Comparison of ENCODE assay signal across 8 mouse cellular contexts in the genomic region with DNA sequence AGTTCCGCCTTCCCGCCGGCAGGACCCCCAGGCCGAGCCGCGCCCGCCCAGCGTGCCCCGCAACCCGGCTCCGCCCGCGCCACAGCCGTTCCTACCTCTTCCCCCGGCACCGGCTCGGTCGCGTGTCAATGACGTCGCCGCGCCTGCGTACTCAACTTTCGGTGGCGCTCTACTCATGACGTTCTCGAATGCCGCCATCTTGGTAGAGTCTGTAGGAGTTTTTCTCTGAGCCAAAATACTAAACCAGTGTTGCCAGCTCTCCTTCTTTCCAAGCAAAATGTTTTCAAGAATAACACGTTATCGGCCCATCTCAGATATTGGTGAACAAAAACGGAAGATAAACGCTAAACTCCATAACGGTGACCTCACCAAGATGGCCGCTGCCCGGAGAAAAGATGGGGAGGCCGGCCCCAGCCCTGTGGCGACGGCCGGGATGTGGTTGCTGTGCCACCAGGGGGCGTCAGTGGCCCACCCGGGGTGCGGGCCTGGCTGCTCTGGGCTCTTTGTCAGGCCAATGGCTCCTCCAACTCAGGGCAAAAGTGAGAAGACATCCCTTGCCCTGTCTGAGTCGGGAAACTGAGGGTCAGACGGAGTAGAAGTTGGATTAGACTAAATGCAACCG. TPM values are rescaled to one million over a fixed set of nuclear protein-coding genes. Genes with fewer than 3 reads are reported as not detected.
A peak's percentile ranks its signal among the peaks of the same experiment; 100 is the strongest.
DNase-seq lines count a peak whose midpoint lies in the region; ATAC-seq and TF ChIP-seq lines count a peak whose summit lies in the region.

A gene (minus strand): TSS at position 572 of the 622 bp plus-strand sequence.

- peak within 1 kb of the TSS; percentile 94 for H3K4me2 ChIP-seq in heart, embryonic 15.5 days
- H3K4me2 ChIP-seq in liver, embryonic 14.5 days (ENCODE audit: low read depth): peak within 1 kb of the TSS; percentile 84
- peak within 1 kb of the TSS; percentile 89 for H3K4me2 ChIP-seq in neural tube, embryonic 11.5 days (ENCODE audit: low read depth)
- peak within 1 kb of the TSS; percentile 91 for H3K4me2 ChIP-seq in stomach, postnatal 0 days (replicated peaks; ENCODE audit: low read depth)

- peak; percentile 98 for TF ChIP-seq CTCF in liver, embryonic 14.5 days (IDR thresholded peaks at IDR 0.05; ENCODE audit: low read depth)
- TF ChIP-seq CTCF in stomach, postnatal 0 days (IDR thresholded peaks at IDR 0.05; ENCODE audit: low read depth): peak; percentile 98

- under 1% methylated on average over 46 of the region's 46 CpGs for WGBS in forebrain, embryonic 10.5 days
- under 1% methylated on average over 46 of the region's 46 CpGs for WGBS in heart, embryonic 15.5 days
- WGBS in liver, embryonic 14.5 days (ENCODE audit: insufficient replicate concordance): under 1% methylated on average over 46 of the region's 46 CpGs
- 1% methylated on average over 36 of the region's 46 CpGs for WGBS in neural tube, embryonic 11.5 days
- under 1% methylated on average over 45 of the region's 46 CpGs for WGBS in stomach, postnatal 0 days

- H3K27ac ChIP-seq in forebrain, embryonic 10.5 days: peak within 1 kb of the TSS; percentile 93
- H3K27ac ChIP-seq in heart, embryonic 15.5 days: peak within 1 kb of the TSS; percentile 78
- H3K27ac ChIP-seq in liver, embryonic 14.5 days: peak within 1 kb of the TSS; percentile 69
- H3K27ac ChIP-seq in neural tube, embryonic 11.5 days (ENCODE audit: low read depth, low read length): peak within 1 kb of the TSS; percentile 62
- H3K27ac ChIP-seq in stomach, postnatal 0 days (replicated peaks): peak within 1 kb of the TSS; percentile 81

- no peaks in the 10 kb centered on the region for H3K9me3 ChIP-seq in forebrain, embryonic 10.5 days
- H3K9me3 ChIP-seq in heart, embryonic 15.5 days (replicated peaks): no peaks in the 10 kb centered on the region
- H3K9me3 ChIP-seq in liver, embryonic 14.5 days (ENCODE audit: control insufficient read depth, low read length): no peaks in the 10 kb centered on the region
- no peaks in the 10 kb centered on the region for H3K9me3 ChIP-seq in neural tube, embryonic 11.5 days (ENCODE audit: control insufficient read depth, low read length)
- H3K9me3 ChIP-seq in stomach, postnatal 0 days (ENCODE audit: control insufficient read depth, low read length): no peaks in the 10 kb centered on the region

- peak within 1 kb of the TSS; percentile 82 for H3K4me3 ChIP-seq in forebrain, embryonic 10.5 days
- peak within 1 kb of the TSS; percentile 90 for H3K4me3 ChIP-seq in heart, embryonic 15.5 days
- H3K4me3 ChIP-seq in liver, embryonic 14.5 days (ENCODE audit: insufficient read depth in 1 of 2, low read depth in 2 of 2, low read length in 2 of 2): peak within 1 kb of the TSS; percentile 78 to 79
- H3K4me3 ChIP-seq in neural tube, embryonic 11.5 days (ENCODE audit: low read depth, low read length): peak within 1 kb of the TSS; percentile 85
- peak within 1 kb of the TSS; percentile 82 for H3K4me3 ChIP-seq in stomach, postnatal 0 days (ENCODE audit: low read depth, low read length)

- H3K4me1 ChIP-seq in forebrain, embryonic 10.5 days: peaks cover 40% of the 10 kb centered on the region
- peaks cover 23% of the 10 kb centered on the region for H3K4me1 ChIP-seq in heart, embryonic 15.5 days (replicated peaks)
- H3K4me1 ChIP-seq in liver, embryonic 14.5 days (replicated peaks; ENCODE audit: control insufficient read depth in 2 of 2, insufficient read depth in 2 of 2, low read length in 1 of 2): peaks cover 12 to 14% of the 10 kb centered on the region in 2 experiments
- peaks cover 12% of the 10 kb centered on the region; the same call in 1 of the 2 replicates for H3K4me1 ChIP-seq in neural tube, embryonic 11.5 days (ENCODE audit: control insufficient read depth, insufficient read depth, low read length)
- no peaks in the 10 kb centered on the region for H3K4me1 ChIP-seq in stomach, postnatal 0 days (replicated peaks; ENCODE audit: control insufficient read depth, insufficient read depth)

- peak within 1 kb of the TSS; percentile 75 for H3K9ac ChIP-seq in heart, embryonic 15.5 days
- peak within 1 kb of the TSS; percentile 87 for H3K9ac ChIP-seq in liver, embryonic 14.5 days (replicated peaks)
- peak within 1 kb of the TSS; percentile 84 for H3K9ac ChIP-seq in neural tube, embryonic 11.5 days (ENCODE audit: low read length)
- H3K9ac ChIP-seq in stomach, postnatal 0 days (ENCODE audit: low read length): peak within 1 kb of the TSS; percentile 84

- peaks cover 6% of the 10 kb centered on the region for H3K36me3 ChIP-seq in forebrain, embryonic 10.5 days (replicated peaks)
- H3K36me3 ChIP-seq in heart, embryonic 15.5 days: no peaks in the 10 kb centered on the region
- no peaks in the 10 kb centered on the region for H3K36me3 ChIP-seq in liver, embryonic 14.5 days (replicated peaks; ENCODE audit: control insufficient read depth, insufficient read depth, low read depth)
- H3K36me3 ChIP-seq in neural tube, embryonic 11.5 days (ENCODE audit: control insufficient read depth, insufficient read depth, low read length): no peaks in the 10 kb centered on the region
- H3K36me3 ChIP-seq in stomach, postnatal 0 days (ENCODE audit: control insufficient read depth, insufficient read depth, low read length): no peaks in the 10 kb centered on the region

- TF ChIP-seq EP300 in liver, embryonic 14.5 days (IDR thresholded peaks at IDR 0.05; ENCODE audit: low read depth): peak; percentile 16; the same call in 1 of the 2 replicates
- TF ChIP-seq EP300 in stomach, postnatal 0 days (optimal IDR thresholded peaks at IDR 0.05): no peak

- peaks cover 8% of the 10 kb centered on the region; the same call in 1 of the 2 replicates for H3K27me3 ChIP-seq in forebrain, embryonic 10.5 days (ENCODE audit: poor library complexity, severe bottlenecking)
- no peaks in the 10 kb centered on the region for H3K27me3 ChIP-seq in heart, embryonic 15.5 days
- H3K27me3 ChIP-seq in liver, embryonic 14.5 days (ENCODE audit: control insufficient read depth, insufficient read depth, low read length): no peaks in the 10 kb centered on the region
- no peaks in the 10 kb centered on the region for H3K27me3 ChIP-seq in neural tube, embryonic 11.5 days (ENCODE audit: control insufficient read depth, insufficient read depth, low read length)
- no peaks in the 10 kb centered on the region for H3K27me3 ChIP-seq in stomach, postnatal 0 days (ENCODE audit: control insufficient read depth, insufficient read depth, low read length)

- peak; percentile 97 for DNase-seq in CD4-positive, CD25-positive, alpha-beta regulatory T cell, adult 2 months (ENCODE audit: low read depth, low spot score)
- peak; percentile 93 for DNase-seq in c-Kit-negative CD71-positive TER-119-positive erythroid progenitor cells, embryonic 14.5 days (ENCODE audit: low read depth, low spot score)
- DNase-seq in forebrain, embryonic 10.5 days (ENCODE audit: extremely low spot score, low spot score): peak; percentile 95
- peak; percentile 96 for DNase-seq in kidney, postnatal 25 days
- peak; percentile 87 to 88 (median 87) for DNase-seq in liver, embryonic 14.5 days (ENCODE audit: low read depth in 3 of 3, low spot score in 3 of 3)
- peak; percentile 94 for DNase-seq in neural tube, embryonic 11.5 days (ENCODE audit: low spot score)
- DNase-seq in stomach, postnatal 0 days (ENCODE audit: low spot score): peak; percentile 95

- ATAC-seq in heart, embryonic 15.5 days (replicated peaks; ENCODE audit: insufficient number of reproducible peaks, insufficient read depth, low FRiP score, low read depth): peak; percentile 85
- peak; percentile 88 for ATAC-seq in liver, embryonic 14.5 days (ENCODE audit: insufficient read depth)
- peak; percentile 91 for ATAC-seq in neural tube, embryonic 11.5 days (ENCODE audit: insufficient read depth, low FRiP score, low TSS enrichment)
- peak; percentile 89 for ATAC-seq in stomach, postnatal 0 days (ENCODE audit: low FRiP score, low TSS enrichment)

RNA-seq across cellular contexts. Expression of the gene that starts here (rescaled TPM):
- polyA plus RNA-seq in forebrain, embryonic 10.5 days (2016; fragmentation: Nextera tagmentation; extraction: Ambion mirVana): 184 and 186 TPM in 2 replicates
- 79.7 and 84.1 TPM in 2 replicates for polyA plus RNA-seq in heart, embryonic 15.5 days (2015; fragmentation: Nextera tagmentation; extraction: Ambion mirVana)
- polyA plus RNA-seq in liver, embryonic 14.5 days (2012; rRNA removed): 20.4 and 34.3 TPM in 2 replicates
- polyA plus RNA-seq in liver, embryonic 14.5 days (2014; fragmentation: Nextera tagmentation; extraction: Ambion mirVana): 54.1 and 56.3 TPM in 2 replicates
- polyA plus RNA-seq in neural tube, embryonic 11.5 days (2014; fragmentation: Nextera tagmentation; extraction: Ambion mirVana): 152 and 155 TPM in 2 replicates
- 73.2 and 74.1 TPM in 2 replicates for polyA plus RNA-seq in stomach, postnatal 0 days (2015; fragmentation: Nextera tagmentation; extraction: Ambion mirVana)

Comparison
In these comparisons a context has a peak if more than half of its experiments do, and no peak if none do; other contexts are left out.
1. Peak in every context shown above with its lines: DNase-seq, ATAC-seq, H3K4me3 ChIP-seq and H3K27ac ChIP-seq.